Mouse (Mus musculus): ENCODE measurements around the gene Actrt2. TPM values are rescaled to one million over a fixed set of nuclear protein-coding genes. Genes with fewer than 3 reads are reported as not detected.

Gene Actrt2
- polyA plus RNA-seq (2015; fragmentation: Nextera tagmentation; extraction: Ambion mirVana): not detected in 2 replicates

- Histone ChIP-seq H3K4me1 (ENCODE audit: insufficient read depth) (no peaks in the 10 kb centered on the region), H3K9ac (replicated peaks) (no peak within 1 kb of the TSS), H3K9me3 (ENCODE audit: low read length) (no peaks in the 10 kb centered on the region), H3K36me3 (replicated peaks; ENCODE audit: insufficient read depth, low read length) (no peaks in the 10 kb centered on the region), H3K27ac (ENCODE audit: low read depth) (no peak within 1 kb of the TSS), H3K4me3 (ENCODE audit: low read depth, low read length) (no peak within 1 kb of the TSS), H3K4me2 (ENCODE audit: low read depth, low read length) (no peak within 1 kb of the TSS), H3K27me3 (ENCODE audit: insufficient read depth, low read length) (no peaks in the 10 kb centered on the region)
- no peak for TF ChIP-seq CTCF (IDR thresholded peaks at IDR 0.05; ENCODE audit: low read depth)
- WGBS (ENCODE audit: insufficient replicate concordance): 70% methylated on average over 2 of the region's 2 CpGs
- DNase-seq (no peak), ATAC-seq (no peak)
These were observed at the start of gene Actrt2 for GRCm38 (mm10) chr4:154667767-154668166. Actrt2 (minus strand) TSS chr4:154667867.

- no peak overlapping the region for H3K9ac ChIP-seq (replicated peaks)
- no peak overlapping the region for H3K27ac ChIP-seq (ENCODE audit: low read depth)
- no peak for ATAC-seq
- TF ChIP-seq CTCF (IDR thresholded peaks at IDR 0.05; ENCODE audit: low read depth) (no peak), EP300 (IDR thresholded peaks at IDR 0.05; ENCODE audit: low read depth) (no peak)
- no peaks in the 10 kb centered on the region for H3K4me1 ChIP-seq (ENCODE audit: insufficient read depth)
- H3K9me3 ChIP-seq (ENCODE audit: low read length): no peaks in the 10 kb centered on the region
- no peaks in the 10 kb centered on the region for H3K27me3 ChIP-seq (ENCODE audit: insufficient read depth, low read length)
- no peak overlapping the region for H3K4me2 ChIP-seq (ENCODE audit: low read depth, low read length)
- no peak for DNase-seq
- no peaks in the 10 kb centered on the region for H3K36me3 ChIP-seq (replicated peaks; ENCODE audit: insufficient read depth, low read length)
- no peak overlapping the region for H3K4me3 ChIP-seq (ENCODE audit: low read depth, low read length)
- WGBS (ENCODE audit: insufficient replicate concordance): 62% methylated on average over 21 of the region's 21 CpGs
These were observed 41.9 kb upstream of the Actrt2 start for GRCm38 (mm10) chr4:154709391-154710107.

- H3K4me3 ChIP-seq (ENCODE audit: low read depth, low read length): no peak overlapping the region
- no peaks in the 10 kb centered on the region for H3K36me3 ChIP-seq (replicated peaks; ENCODE audit: insufficient read depth, low read length)
- H3K4me2 ChIP-seq (ENCODE audit: low read depth, low read length): no peak overlapping the region
- H3K9ac ChIP-seq (replicated peaks): no peak overlapping the region
- TF ChIP-seq CTCF (IDR thresholded peaks at IDR 0.05; ENCODE audit: low read depth) (no peak), EP300 (IDR thresholded peaks at IDR 0.05; ENCODE audit: low read depth) (no peak)
- no peak overlapping the region for H3K27ac ChIP-seq (ENCODE audit: low read depth)
- no peak for ATAC-seq
- H3K27me3 ChIP-seq (ENCODE audit: insufficient read depth, low read length): no peaks in the 10 kb centered on the region
- WGBS (ENCODE audit: insufficient replicate concordance): 50% methylated on average over 2 of the region's 2 CpGs
- H3K9me3 ChIP-seq (ENCODE audit: low read length): no peaks in the 10 kb centered on the region
- H3K4me1 ChIP-seq (ENCODE audit: insufficient read depth): no peaks in the 10 kb centered on the region
- DNase-seq: no peak
These were observed 41.1 kb upstream of the Actrt2 start for GRCm38 (mm10) chr4:154708811-154709210.

GRCm38 (mm10) chr4:154708223-154708622 is 40.6 kb upstream of the Actrt2 start:
- no peak for ATAC-seq
- no peak overlapping the region for H3K27ac ChIP-seq (ENCODE audit: low read depth)
- 83% methylated on average over 11 of the region's 11 CpGs for WGBS (ENCODE audit: insufficient replicate concordance)
- H3K4me1 ChIP-seq (ENCODE audit: insufficient read depth): no peaks in the 10 kb centered on the region
- TF ChIP-seq EP300 (IDR thresholded peaks at IDR 0.05; ENCODE audit: low read depth) (no peak), CTCF (IDR thresholded peaks at IDR 0.05; ENCODE audit: low read depth) (no peak)
- no peak overlapping the region for H3K4me2 ChIP-seq (ENCODE audit: low read depth, low read length)
- no peaks in the 10 kb centered on the region for H3K36me3 ChIP-seq (replicated peaks; ENCODE audit: insufficient read depth, low read length)
- no peaks in the 10 kb centered on the region for H3K27me3 ChIP-seq (ENCODE audit: insufficient read depth, low read length)
- DNase-seq: no peak
- H3K9ac ChIP-seq (replicated peaks): no peak overlapping the region
- no peak overlapping the region for H3K4me3 ChIP-seq (ENCODE audit: low read depth, low read length)
- H3K9me3 ChIP-seq (ENCODE audit: low read length): no peaks in the 10 kb centered on the region

GRCm38 (mm10) chr4:154707521-154707920 is 39.9 kb upstream of the Actrt2 start:
- Histone ChIP-seq H3K9ac (replicated peaks) (no peak overlapping the region), H3K27me3 (ENCODE audit: insufficient read depth, low read length) (no peaks in the 10 kb centered on the region), H3K4me1 (ENCODE audit: insufficient read depth) (no peaks in the 10 kb centered on the region), H3K4me3 (ENCODE audit: low read depth, low read length) (no peak overlapping the region), H3K4me2 (ENCODE audit: low read depth, low read length) (no peak overlapping the region), H3K27ac (ENCODE audit: low read depth) (no peak overlapping the region), H3K36me3 (replicated peaks; ENCODE audit: insufficient read depth, low read length) (no peaks in the 10 kb centered on the region), H3K9me3 (ENCODE audit: low read length) (no peaks in the 10 kb centered on the region)
- TF ChIP-seq CTCF (IDR thresholded peaks at IDR 0.05; ENCODE audit: low read depth) (no peak), EP300 (IDR thresholded peaks at IDR 0.05; ENCODE audit: low read depth) (no peak)
- no peak for ATAC-seq
- 74% methylated on average over 4 of the region's 4 CpGs for WGBS (ENCODE audit: insufficient replicate concordance)
- no peak for DNase-seq

- no peaks in the 10 kb centered on the region for H3K4me1 ChIP-seq (ENCODE audit: insufficient read depth)
- H3K9me3 ChIP-seq (ENCODE audit: low read length): no peaks in the 10 kb centered on the region
- H3K36me3 ChIP-seq (replicated peaks; ENCODE audit: insufficient read depth, low read length): no peaks in the 10 kb centered on the region
- ATAC-seq: no peak
- no peak for TF ChIP-seq CTCF (IDR thresholded peaks at IDR 0.05; ENCODE audit: low read depth)
- TF ChIP-seq EP300 (IDR thresholded peaks at IDR 0.05; ENCODE audit: low read depth): no peak
- DNase-seq: no peak
- no peak overlapping the region for H3K4me3 ChIP-seq (ENCODE audit: low read depth, low read length)
- H3K27me3 ChIP-seq (ENCODE audit: insufficient read depth, low read length): no peaks in the 10 kb centered on the region
- H3K27ac ChIP-seq (ENCODE audit: low read depth): no peak overlapping the region
- WGBS (ENCODE audit: insufficient replicate concordance): 63% methylated on average over 1 of the region's 1 CpGs
- no peak overlapping the region for H3K9ac ChIP-seq (replicated peaks)
- no peak overlapping the region for H3K4me2 ChIP-seq (ENCODE audit: low read depth, low read length)
These were observed 38.8 kb upstream of the Actrt2 start for GRCm38 (mm10) chr4:154706442-154706841.
